Mouse (Mus musculus) mouse embryonic stem cell (cell line): ENCODE measurements at regions not wholly inside any gene's neighbourhood (a gene's known extent, or its start where the extent isn't known, plus 50 kb on each side); places are given as distances from the start of the nearest gene placed in this dataset.
"Not testable (repeated sequence)": the region's sequence is repeated elsewhere in the genome, so short reads cannot be mapped to it uniquely, and the experiment has no call there.

Source experiments
- in situ Hi-C, 2 experiments: fragments of 300-500 bp; cut with MboI; formaldehyde crosslinking; loops; 1 replicate in 1 of 2; 3 replicates in 1 of 2; pipeline ENCODE4 v1.14.3; 2019 to 2020; ENCODE audit warnings: low sequenced_read_pairs in 2 of 2, low pct_unique_long_range_greater_than_20kb in 1 of 2, mixed read lengths in 1 of 2; ENCODE audit not compliant: unreplicated experiment in 1 of 2

DNA sequence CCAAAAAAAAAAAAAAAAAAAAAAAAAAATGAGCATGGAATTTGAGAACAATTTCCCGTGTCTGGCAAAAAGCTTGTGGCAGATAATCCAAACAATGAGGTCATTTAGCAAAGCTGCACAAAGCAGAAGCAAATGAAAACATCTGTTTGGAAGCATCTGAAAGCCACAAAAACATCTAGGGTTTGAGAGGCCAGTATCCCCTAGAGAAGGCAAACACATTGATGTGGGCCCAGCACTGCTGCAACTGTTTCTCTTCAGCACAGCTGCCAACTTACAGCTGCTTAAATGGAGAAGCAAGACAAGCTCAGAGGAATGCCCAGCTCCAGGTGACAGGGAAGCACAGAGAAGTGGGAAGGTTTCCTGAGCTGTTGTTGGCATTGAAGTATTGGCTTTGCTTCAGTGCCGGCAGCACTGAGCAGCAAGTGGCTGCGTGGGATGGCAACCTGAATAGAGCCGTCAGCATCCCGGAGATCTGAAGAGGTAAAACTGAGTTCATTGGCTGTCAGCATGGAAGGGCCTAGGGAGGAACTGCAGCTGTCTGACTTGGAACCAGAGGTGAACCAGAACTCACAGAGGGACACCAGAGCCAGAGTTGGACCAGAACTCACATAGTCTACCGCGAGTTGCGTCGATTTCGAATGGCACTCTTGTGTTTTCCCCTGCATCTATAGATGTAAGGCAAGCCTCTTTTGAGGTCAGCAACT is 193.8 kb upstream of the Gm17728 start:
- in situ Hi-C loops, result no loop called here

DNA sequence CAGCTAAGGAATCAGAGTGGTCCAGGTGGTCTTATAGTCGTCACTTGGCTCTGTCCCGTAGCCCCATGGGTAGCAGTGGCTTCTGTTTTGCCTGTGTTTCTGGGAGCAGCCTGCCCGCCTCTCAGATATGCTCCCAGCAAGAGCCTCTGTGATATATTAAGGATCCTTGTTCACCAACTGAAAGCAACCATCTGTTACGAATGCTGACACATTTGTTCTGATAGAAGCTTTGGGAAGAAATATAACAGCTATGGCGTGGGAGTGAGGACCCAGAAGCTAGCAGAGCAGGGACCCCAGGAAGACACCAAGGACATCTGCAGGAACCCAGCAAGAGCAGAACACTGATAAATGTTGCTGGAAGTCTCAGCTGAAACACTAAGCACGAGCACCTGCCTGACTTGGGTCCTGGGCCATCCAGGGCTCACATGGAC is 186.7 kb upstream of the Gm17728 start:
- in situ Hi-C loops, result no loop called here

DNA sequence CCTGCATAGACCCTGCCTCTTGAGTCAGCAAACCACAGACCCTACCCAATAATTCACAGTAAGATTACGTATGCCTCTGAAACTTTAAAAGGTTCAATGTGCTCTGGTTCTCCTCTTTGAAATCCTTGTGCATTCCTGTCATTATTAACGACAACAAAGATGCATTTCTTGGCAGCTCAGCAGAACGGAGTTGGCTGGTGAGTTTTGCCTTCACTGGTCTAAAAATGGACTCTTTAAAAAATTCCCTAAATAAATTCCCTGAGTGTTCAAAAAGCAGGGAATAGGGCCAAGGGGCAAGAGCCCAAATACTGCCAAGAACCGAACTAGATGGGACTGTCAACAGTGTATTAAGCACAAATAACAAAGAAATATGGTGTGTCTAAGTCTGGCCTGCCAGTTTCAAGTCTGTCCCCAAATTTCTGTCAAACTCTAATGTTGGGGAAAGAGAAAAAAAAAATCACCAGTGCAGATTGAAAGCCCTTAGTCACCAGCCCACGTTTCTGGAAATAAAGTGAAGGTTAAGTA is 163.2 kb upstream of the Gm17728 start:
- in situ Hi-C loops, result no loop called here

- in situ Hi-C loops, result no loop called here
Observed at GRCm38 (mm10) chr17:9268776-9269175, 153.1 kb upstream of the Gm17728 start.

DNA sequence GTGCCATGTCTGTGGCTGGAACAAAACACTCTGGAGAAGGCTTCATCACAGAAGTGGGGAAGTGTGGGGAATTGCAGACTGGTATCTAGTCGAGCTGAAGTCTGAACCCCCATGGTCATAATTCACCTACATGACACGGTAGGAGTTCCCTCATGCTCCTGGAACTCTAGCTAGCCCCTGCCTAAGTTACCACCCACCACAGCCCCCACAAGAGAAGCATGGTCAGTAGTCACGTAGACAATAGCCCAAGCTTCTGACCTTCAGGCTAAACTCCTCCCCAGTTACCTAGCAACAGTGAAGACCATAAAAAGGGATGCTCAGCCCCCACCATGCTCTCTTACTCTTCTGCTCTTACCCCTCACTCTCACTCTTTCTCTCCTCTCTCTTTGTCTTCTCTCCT is 143.8 kb upstream of the Gm17728 start:
- in situ Hi-C loops, result not testable (repeated sequence)

GRCm38 (mm10) chr17:9279481-9279880 is 142.4 kb upstream of the Gm17728 start:
- in situ Hi-C loops, result no loop called here

- in situ Hi-C loops, result no loop called here
Observed at GRCm38 (mm10) chr17:9281891-9282290, 140.0 kb upstream of the Gm17728 start.

GRCm38 (mm10) chr17:9282333-9283176 is 139.3 kb upstream of the Gm17728 start:
- in situ Hi-C loops, result no loop called here

DNA sequence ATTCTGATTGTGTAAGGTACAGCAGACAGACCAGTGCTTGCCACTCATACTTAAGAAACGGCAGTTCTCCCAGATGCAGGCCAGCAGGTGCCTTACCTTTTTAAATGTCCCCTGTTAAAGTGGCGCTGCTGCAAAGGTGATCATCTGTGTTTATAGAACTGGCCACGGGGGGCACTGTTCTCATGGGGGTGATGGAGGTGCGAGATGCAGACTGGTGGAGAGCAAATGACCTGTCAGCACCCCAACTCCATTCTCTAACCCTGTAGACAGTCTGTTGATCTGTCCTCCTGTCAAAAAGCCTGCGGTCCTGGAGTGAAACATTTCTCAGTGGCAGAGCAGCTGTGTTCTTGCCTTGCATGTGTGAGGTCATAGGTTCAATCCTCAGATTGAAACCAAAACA is 135.4 kb upstream of the Gm17728 start:
- in situ Hi-C loops, result no loop called here

- in situ Hi-C loops, result no loop called here
Observed at GRCm38 (mm10) chr17:9286834-9287233, 135.0 kb upstream of the Gm17728 start.

DNA sequence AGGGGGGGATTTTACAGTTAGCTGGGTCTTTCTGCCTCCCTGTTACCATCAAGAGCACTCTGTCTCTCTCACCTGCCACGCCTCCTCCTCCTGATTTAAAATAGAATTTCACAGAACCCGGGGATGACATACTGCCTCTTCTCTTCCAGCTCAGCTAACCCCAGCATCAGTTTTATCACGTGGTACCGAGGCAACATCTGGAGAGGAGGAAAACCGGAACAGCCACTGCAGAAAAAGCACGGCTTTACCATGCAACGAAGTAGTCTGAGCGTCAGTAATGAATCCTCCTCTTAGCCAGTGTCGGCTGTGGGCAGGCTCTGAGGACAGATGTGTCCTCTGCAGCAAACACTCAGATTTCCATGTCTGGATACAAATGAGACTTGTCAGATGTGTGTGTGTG is 134.2 kb upstream of the Gm17728 start:
- in situ Hi-C loops, result no loop called here

- in situ Hi-C loops, result no loop called here
Observed at GRCm38 (mm10) chr17:9291601-9292000, 130.3 kb upstream of the Gm17728 start.

DNA sequence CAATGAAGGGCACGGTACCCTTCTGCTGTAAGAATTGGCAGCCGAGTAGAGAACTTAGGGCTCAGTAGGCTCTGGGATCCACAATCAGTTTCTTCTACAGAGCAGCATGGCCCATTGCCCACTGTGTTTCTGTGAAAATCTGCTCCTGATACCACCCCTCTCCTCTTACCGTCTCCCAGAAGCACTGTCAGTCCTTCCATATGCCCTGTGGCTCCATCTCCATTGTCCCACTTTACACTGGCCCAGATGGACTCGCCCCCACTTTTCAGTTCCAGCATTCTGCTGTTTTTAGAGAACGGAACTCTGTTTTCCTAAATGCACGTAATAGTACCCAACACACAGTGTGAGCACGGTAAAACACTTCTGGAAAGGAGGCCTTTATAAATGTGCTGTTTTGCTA is 129.6 kb upstream of the Gm17728 start:
- in situ Hi-C loops, result no loop called here

DNA sequence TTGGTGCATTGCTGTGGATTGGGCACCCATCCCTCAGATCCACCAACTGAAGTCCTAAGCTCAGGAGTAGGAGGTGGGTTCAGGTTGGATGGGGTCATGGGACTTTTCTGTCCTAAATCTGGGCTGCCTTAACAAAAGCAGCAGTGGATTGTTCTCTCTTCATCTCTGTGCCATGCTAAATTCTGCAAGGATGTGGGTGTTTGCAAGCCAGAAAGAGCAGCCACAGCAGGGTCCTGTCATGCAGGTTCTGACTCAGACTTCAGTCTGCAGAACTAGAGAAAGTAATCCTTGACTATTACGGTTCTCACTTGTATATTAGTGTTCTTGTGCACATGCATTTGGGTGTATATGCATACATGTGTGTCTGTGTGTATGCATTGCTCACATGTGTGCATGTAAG is 125.5 kb upstream of the Gm17728 start:
- in situ Hi-C loops, result no loop called here

DNA sequence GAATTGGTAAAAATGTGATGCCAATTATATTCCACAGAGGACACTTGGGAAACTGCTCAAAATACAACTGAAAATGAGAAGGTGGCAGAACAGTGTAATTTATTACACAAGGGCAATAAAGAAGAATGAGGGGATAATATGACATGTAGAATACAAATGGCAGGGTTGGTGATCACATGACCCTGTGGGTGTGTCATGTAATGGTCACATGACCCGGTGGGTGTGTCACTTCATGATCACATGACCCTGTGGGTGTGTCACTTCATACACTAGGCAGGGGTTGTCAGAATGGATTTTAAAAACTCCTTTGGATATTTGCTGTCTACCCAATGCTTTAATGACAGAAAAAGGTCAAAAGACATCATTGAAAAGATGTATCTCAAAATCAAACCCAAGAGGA is 123.6 kb upstream of the Gm17728 start:
- in situ Hi-C loops, result no loop called here

DNA sequence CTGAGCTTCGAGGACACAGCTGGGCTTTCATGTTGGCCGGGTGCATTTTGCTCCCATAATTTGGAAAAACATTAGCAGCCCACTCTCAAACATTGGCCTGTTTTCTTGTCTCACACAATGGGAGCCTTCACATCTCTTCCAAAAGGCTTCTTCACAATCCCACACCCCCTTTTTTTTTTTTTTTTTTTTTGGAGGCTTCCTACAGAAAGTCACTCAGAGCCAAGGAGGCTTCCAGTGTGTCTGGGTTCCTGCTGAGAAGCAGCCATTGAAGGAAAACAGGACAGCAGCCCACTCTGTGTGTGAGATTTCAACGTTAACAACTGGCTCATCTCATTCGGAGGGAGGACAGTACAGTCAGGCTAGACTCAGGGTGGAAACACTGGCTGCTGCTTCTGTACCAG is 120.8 kb upstream of the Gm17728 start:
- in situ Hi-C loops, result no loop called here

GRCm38 (mm10) chr17:9308507-9308906 is 113.4 kb upstream of the Gm17728 start:
- in situ Hi-C loops, result no loop called here

DNA sequence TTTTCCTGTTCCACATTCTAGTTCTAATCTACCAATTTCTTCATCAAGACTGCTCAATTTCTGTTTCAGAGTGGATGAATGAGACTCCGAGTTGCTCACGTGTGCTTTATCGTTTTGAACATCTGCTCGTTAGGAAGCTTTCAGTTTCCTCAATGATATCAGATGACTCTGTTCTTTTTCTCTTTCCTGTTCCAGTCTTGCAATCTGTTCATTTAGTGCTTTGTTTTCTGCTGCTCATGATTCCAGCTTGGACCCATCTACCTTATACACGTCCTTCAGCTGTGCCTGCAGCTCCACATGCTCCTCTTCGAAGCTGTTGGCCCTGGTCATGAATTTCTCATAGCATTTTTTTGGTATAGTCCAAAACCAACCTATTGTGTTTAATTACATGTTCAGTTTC is 99.1 kb upstream of the Gm17728 start:
- in situ Hi-C loops, result no loop called here

GRCm38 (mm10) chr17:9328886-9329455 is 92.9 kb upstream of the Gm17728 start:
- in situ Hi-C loops, result no loop called here
